Mouse (Mus musculus): ENCODE measurements around the gene Chd3. TPM values are rescaled to one million over a fixed set of nuclear protein-coding genes. Genes with fewer than 3 reads are reported as not detected.

The Chd3 gene
- polyA plus RNA-seq, 1 experiment from 2014 or later: 46.9 TPM

DNA sequence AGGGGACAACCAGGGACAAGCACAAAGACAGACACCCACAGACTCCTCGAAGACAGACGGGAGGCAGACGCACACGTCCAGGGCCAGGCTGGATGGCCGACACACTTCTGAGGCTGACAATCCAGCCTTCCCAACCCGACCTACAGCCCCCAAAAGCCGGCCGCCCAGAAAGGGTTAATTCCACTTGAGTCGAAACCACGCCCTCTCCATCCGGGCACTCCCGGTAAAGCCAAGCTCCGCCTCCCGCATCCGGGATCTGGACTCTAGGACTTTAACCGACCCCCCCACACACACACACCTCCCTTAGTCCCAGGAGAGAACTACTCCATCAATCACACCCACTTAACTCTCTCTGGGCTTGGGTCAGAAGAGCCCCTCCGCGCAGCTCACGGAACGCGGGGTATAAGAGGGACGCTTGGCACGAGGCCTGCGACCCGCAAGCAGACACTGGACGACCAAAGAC lies 41.9 kb upstream of the Chd3 start:
- Histone ChIP-seq H3K9me3 (no peaks in the 10 kb centered on the region), H3K27ac (peak overlapping the region; percentile 99), H3K27me3 (ENCODE audit: insufficient read depth, poor library complexity, severe bottlenecking) (no peaks in the 10 kb centered on the region), H3K4me3 (peak overlapping the region; percentile 82), H3K36me3 (peaks cover 50% of the 10 kb centered on the region), H3K4me1 (replicated peaks) (peaks cover 81% of the 10 kb centered on the region)
- peak; percentile 97 for DNase-seq (ENCODE audit: low spot score)
- WGBS: 0% methylated on average over 26 of the region's 26 CpGs

DNA sequence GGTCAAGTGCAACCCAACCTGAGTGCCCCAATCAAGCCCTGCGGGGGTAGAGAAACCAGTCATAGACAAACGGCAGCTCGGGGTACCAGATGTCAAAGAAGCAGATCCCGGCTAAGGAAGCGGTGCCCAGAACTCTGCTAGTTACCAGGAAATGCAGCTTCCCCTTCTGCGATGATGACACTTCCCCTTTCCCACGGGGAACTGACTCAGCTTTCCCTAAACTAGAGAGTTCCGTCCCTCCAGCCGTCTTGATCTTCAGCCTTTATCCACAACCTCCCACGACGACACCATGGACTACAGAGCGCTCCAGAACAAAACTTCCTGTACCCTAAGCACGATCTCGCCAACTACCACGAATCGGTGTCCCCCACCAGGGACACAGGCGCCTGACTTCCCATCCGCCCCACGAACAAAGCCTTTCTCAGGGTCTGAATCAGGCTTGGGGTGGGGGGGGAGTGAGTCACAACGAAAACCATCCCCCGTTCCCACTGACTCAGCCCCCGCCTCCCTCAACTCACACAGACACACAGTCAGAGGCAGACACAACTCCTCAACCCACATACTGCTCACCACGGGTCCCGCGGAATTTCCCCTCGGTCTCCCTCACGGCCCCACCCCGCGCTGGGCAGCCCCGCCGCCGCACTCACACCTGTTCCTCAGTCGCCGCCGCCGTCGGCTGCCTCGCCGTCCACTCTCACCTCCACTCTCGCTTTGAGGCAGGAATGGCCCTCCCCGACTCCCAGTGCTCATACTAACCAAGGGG lies 41.3 kb upstream of the Chd3 start:
- H3K36me3 ChIP-seq: peaks cover 56% of the 10 kb centered on the region

DNA sequence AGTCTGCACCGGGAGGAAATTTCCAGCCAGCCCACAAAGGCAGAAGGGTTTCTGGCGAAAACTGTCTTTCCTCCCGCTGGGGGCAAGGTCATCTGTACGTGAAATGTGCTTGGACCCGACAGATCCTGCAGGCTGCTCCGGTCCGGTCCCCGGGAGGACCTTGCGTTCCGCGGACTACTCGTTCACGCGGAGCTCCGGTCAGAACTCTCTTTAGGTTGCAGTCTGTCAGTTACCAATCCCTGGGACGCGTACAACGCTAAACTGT lies 40.8 kb upstream of the Chd3 start:
- no peak for DNase-seq (ENCODE audit: low spot score)
- H3K36me3 ChIP-seq: peaks cover 61% of the 10 kb centered on the region
- under 1% methylated on average over 18 of the region's 18 CpGs for WGBS

More for the DNA sequence above, 41.3 kb upstream of the Chd3 start:
- Histone ChIP-seq H3K4me1 (replicated peaks) (peaks cover 75% of the 10 kb centered on the region), H3K9me3 (no peaks in the 10 kb centered on the region), H3K27ac (peak overlapping the region; percentile 99), H3K27me3 (ENCODE audit: insufficient read depth, poor library complexity, severe bottlenecking) (no peaks in the 10 kb centered on the region), H3K4me3 (peak overlapping the region; percentile 82)
- no peak for DNase-seq (ENCODE audit: low spot score)
- WGBS: under 1% methylated on average over 41 of the region's 41 CpGs

DNA sequence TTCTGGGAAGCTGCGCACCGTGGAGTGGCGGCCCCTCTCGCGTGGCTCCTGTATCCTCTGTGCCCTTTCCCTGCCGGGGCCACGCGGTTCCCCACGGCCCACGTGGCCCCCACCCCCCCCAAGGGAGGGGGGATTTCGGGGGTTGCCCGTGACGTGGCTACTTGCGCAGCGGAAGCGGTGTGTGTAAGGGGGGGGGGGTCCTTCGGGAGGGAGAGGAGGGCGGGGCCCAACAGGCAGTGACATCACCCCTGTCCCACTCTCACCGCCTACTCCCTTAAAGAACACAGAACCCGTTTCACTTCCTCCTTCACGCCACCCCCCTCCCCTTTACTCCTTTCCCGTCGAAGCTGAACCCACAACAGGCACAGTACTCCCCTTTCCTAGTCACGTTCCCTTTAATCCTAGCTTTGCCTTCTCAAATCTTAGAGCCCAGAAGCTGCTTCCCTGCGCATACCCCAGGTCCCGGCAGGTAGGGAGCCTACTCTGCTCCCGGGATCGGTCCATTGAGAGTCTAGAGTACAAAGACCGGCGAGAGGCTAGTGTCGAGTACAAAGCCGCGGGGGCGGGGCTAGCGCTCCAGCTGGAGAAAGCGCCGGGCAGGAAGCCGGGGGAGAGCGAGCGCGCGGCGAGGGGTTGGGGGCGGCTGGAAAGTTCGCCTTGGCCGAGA lies 40.3 kb upstream of the Chd3 start:
- WGBS: under 1% methylated on average over 46 of the region's 46 CpGs
- H3K9me3 ChIP-seq: no peaks in the 10 kb centered on the region
- peak overlapping the region; percentile 82 for H3K4me3 ChIP-seq
- H3K27ac ChIP-seq: peak overlapping the region; percentile 99
- peak; percentile 89 for DNase-seq (ENCODE audit: low spot score)
- no peaks in the 10 kb centered on the region for H3K27me3 ChIP-seq (ENCODE audit: insufficient read depth, poor library complexity, severe bottlenecking)
- peaks cover 66% of the 10 kb centered on the region for H3K4me1 ChIP-seq (replicated peaks)
- peaks cover 66% of the 10 kb centered on the region for H3K36me3 ChIP-seq

More for the DNA sequence above, 40.8 kb upstream of the Chd3 start:
- peak overlapping the region; percentile 82 for H3K4me3 ChIP-seq
- peaks cover 70% of the 10 kb centered on the region for H3K4me1 ChIP-seq (replicated peaks)
- H3K27ac ChIP-seq: peak overlapping the region; percentile 99
- H3K27me3 ChIP-seq (ENCODE audit: insufficient read depth, poor library complexity, severe bottlenecking): no peaks in the 10 kb centered on the region
- H3K9me3 ChIP-seq: no peaks in the 10 kb centered on the region

DNA sequence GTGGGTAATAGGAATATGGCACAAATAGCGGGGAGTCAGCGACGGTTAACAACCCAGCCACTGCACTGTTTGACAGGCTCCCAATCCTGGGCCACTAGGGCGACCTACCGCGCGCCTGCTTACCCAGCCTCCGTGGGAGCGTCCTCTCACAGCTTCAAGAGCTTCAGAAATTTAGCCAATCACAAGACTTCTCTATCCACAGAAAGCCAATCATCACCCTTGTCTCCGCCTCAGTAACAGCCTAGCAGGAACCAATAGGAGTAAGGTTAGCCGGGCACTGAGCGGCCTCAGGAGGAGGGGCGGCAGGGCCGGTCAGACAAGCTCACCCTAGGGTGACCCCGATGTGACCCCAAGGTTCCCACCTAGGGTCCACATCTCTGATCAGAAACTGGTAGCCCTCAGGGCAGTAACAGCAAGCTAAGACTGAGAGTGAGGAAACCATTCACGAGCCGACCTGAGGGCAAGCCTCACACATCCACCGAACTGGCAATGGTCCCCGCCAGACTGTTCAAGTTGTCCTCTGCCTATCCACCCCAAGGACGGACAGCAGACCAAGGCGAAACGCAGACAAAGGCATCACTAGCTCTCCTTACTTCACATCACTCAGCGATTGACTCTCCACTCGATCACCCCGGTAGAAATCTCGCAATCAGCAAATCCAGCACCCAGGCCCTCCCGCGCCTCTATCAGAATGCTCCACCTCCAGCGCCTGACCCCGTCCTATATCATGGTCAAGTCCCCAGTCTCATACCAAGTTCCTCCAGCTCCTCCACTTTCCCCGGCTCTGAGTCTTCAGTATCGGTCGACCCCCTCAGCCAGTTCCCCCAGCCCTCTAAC lies 39.6 kb upstream of the Chd3 start:
- Histone ChIP-seq H3K27ac (peak overlapping the region; percentile 99), H3K9me3 (no peaks in the 10 kb centered on the region), H3K4me1 (replicated peaks) (peaks cover 58% of the 10 kb centered on the region), H3K27me3 (ENCODE audit: insufficient read depth, poor library complexity, severe bottlenecking) (no peaks in the 10 kb centered on the region), H3K4me3 (peak overlapping the region; percentile 82), H3K36me3 (peaks cover 70% of the 10 kb centered on the region)
- DNase-seq (ENCODE audit: low spot score): peak; percentile 86
- under 1% methylated on average over 33 of the region's 33 CpGs for WGBS

DNA sequence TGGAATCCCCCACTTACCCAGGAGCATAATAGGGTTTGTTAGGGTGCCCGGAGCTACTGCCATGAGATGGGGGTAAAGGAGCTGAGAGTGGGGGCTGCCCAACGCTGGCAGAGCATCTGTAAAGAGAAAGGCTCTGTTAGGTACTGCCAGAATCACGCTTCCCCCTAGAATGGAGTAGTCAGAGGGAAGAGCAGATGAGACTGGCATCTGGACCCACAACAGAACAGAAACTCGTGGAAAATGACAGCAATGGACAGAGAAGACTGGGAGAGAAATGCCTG lies 38.5 kb upstream of the Chd3 start:
- H3K36me3 ChIP-seq: peaks cover 70% of the 10 kb centered on the region
- H3K4me3 ChIP-seq: peak overlapping the region; percentile 82
- 88% methylated on average over 4 of the region's 4 CpGs for WGBS
- DNase-seq (ENCODE audit: low spot score): no peak
- peak overlapping the region; percentile 99; the same call in 1 of the 2 replicates for H3K27ac ChIP-seq
- H3K9me3 ChIP-seq: no peaks in the 10 kb centered on the region
- H3K27me3 ChIP-seq (ENCODE audit: insufficient read depth, poor library complexity, severe bottlenecking): no peaks in the 10 kb centered on the region
- H3K4me1 ChIP-seq (replicated peaks): peaks cover 47% of the 10 kb centered on the region

DNA sequence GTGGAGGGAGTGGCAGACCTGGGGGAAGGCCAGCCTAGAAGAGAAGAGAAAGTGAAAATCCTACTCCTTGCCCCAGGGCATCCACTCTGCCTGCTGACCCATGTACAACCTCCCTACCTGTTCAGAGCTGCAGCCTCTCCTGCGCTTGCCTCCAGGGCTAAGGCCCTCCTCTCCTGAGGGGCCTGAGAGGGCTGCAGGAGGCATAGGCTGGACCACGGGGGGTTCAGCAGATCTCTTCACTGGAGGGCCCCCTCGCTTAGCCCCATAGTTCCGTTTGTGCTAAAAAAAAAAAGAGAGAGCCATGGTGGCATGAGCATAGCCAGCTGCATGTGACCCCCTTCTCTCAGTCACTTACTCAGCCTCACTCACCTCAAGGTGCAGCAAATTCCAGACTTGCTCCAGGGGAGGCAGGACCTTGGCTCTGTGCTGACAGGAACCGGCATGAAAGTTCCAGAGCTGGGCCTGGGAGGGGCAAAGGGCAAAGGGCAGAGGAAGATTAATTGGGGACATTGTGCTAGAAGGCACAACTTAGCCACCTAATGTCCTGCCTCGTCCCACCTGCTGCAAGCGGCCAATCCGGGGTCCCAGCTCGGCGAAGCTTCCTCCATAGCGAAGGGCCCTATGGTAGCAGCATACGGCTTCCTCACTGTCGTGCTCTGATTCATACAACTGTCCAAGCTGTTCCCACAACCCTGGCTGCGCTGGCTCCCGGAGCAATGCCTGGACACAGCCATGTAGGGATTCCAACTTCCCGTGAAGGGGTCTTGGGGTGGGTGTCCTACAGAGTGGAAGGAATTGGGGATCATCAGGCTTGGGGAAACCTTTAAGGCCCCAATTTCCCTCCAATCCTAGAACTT lies 37.9 kb upstream of the Chd3 start:
- Histone ChIP-seq H3K27me3 (ENCODE audit: insufficient read depth, poor library complexity, severe bottlenecking) (no peaks in the 10 kb centered on the region), H3K27ac (no peak overlapping the region), H3K4me3 (no peak overlapping the region; the same call in none of the 2 replicates), H3K36me3 (peaks cover 71% of the 10 kb centered on the region), H3K9me3 (no peaks in the 10 kb centered on the region), H3K4me1 (replicated peaks) (peaks cover 41% of the 10 kb centered on the region)
- DNase-seq (ENCODE audit: low spot score): no peak
- WGBS: 90% methylated on average over 16 of the region's 16 CpGs

DNA sequence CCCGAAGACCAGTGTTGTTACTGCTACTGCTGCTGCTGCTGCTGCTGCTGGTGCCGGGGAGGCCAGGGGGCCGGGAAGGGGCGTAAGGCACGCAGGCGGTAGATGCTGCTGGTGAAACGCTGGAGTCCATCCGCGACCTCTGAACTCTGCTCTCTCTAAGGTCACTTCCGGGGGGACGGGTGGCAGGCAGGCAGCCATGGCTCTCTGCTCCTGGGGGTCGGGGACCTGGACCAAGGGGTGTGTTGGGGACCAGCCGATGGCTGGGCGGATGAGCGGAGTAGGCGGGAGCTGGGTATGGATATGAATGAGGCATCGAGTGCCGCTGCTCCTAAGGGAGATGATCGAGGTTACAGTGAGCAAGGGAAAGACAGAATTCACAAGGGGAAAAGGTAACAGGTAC lies 37.1 kb upstream of the Chd3 start:
- WGBS: 85% methylated on average over 19 of the region's 19 CpGs
- Histone ChIP-seq H3K36me3 (peaks cover 72% of the 10 kb centered on the region), H3K4me3 (peak overlapping the region; percentile 18; the same call in 1 of the 2 replicates)

DNA sequence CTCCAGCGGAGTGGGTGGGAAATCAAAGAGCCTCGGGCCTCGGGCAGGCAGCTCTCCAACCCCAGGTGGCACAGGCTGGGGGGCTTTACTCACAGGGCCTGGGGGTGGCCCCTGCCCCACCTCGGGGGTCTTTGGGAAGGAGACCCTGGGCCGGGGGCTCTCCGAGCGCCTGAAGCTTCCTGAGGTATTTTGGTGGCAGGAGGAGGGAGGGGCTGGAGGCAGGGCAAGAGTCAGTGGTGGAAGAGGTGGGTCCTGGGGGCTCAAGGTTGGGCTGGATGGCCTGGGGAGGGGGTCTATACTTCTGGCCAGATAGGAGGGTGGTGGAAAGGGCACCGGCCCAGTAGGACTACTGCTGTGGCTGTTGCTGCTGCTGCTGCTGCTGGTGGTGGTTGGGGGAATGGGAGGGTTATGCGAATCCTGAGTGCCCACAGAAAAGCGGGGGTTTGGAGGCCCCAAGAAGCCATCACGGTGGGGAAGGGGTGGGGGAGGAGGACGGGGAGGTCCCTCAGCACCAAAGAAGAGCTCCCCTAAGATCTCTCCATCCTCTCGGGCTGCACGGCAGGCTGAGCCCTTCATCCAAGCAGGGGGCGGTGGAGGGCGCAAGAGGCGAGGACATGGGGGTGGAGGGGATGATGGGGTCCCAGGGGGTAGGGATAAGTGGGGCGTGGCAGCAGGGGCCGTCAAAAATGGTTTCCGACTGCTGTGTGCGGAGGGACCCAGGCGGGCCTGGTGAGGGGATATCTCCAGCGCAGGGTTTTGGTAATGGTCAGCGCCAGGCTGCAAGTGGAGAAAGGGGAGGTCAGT lies 36.4 kb upstream of the Chd3 start:
- Histone ChIP-seq H3K4me3 (peak overlapping the region; percentile 16; the same call in 1 of the 2 replicates), H3K27ac (0 out of 2 replicates have a peak overlapping the region, but pooled peaks have one; percentile 37), H3K27me3 (ENCODE audit: insufficient read depth, poor library complexity, severe bottlenecking) (peaks cover 9% of the 10 kb centered on the region), H3K9me3 (no peaks in the 10 kb centered on the region), H3K36me3 (peaks cover 79% of the 10 kb centered on the region), H3K4me1 (replicated peaks) (peaks cover 47% of the 10 kb centered on the region)
- 92% methylated on average over 24 of the region's 24 CpGs for WGBS
- no peak for DNase-seq (ENCODE audit: low spot score)

More for the DNA sequence above, 37.1 kb upstream of the Chd3 start:
- H3K27me3 ChIP-seq (ENCODE audit: insufficient read depth, poor library complexity, severe bottlenecking): 0 out of 2 replicates have a peak, but pooled peaks cover 3% of the 10 kb centered on the region
- H3K9me3 ChIP-seq: no peaks in the 10 kb centered on the region
- 0 out of 2 replicates have a peak overlapping the region, but pooled peaks have one; percentile 37 for H3K27ac ChIP-seq
- no peak for DNase-seq (ENCODE audit: low spot score)
- peaks cover 42% of the 10 kb centered on the region for H3K4me1 ChIP-seq (replicated peaks)

DNA sequence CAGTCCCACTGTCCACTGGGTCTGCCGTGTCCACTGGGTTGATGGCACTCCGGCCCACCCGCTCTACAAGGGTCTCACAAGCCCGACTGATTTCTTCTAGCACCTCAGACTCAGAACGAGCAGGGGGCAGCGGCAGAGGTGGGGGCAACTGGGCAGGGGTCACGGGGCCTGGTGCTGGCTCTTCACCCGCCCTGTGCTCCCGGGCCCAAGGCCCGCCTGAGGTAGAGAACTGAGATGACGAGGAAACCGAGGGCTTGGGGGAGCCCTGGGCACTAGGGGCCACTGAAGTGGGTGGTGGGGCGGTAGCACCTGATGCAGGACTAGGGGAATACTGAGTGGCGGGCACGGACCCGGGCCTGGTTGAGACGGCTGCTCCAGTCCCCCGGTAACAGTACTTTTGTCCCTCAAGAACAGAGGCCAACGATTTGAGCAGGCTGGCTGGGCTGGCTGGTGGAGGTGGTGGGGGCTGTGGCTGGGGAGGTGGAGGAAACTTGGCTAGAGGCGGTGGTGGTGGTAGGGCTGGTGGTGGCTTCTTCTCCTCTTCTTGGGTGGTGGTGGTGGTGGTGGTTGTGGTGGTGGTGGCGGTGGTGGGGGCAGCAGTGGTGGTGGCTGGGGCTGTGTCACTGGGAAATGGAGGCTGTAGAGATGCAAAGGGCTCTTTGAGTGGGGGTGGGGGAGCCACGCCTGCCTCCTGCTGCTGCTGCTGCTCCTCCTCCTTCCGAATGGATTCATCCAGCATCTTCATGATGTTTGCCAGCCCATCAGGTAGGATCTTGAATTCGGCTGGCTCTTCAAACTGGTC lies 35.6 kb upstream of the Chd3 start:
- DNase-seq (ENCODE audit: low spot score): no peak
- H3K27ac ChIP-seq: no peak overlapping the region
- 93% methylated on average over 23 of the region's 24 CpGs for WGBS
- H3K27me3 ChIP-seq (ENCODE audit: insufficient read depth, poor library complexity, severe bottlenecking): peaks cover 17% of the 10 kb centered on the region
- 0 out of 2 replicates have a peak overlapping the region, but pooled peaks have one; percentile 9 for H3K4me3 ChIP-seq
- peaks cover 87% of the 10 kb centered on the region for H3K36me3 ChIP-seq
- peaks cover 48% of the 10 kb centered on the region for H3K4me1 ChIP-seq (replicated peaks)
- no peaks in the 10 kb centered on the region for H3K9me3 ChIP-seq
